Mouse (Mus musculus): ENCODE results near the gene Mical3.

The Mical3 gene

GRCm38 (mm10) chr6:121084050-121084480 is 46.7 kb downstream of the Mical3 start:
- no peak for DNase-seq (ENCODE audit: low spot score in 2 of 2)

DNA sequence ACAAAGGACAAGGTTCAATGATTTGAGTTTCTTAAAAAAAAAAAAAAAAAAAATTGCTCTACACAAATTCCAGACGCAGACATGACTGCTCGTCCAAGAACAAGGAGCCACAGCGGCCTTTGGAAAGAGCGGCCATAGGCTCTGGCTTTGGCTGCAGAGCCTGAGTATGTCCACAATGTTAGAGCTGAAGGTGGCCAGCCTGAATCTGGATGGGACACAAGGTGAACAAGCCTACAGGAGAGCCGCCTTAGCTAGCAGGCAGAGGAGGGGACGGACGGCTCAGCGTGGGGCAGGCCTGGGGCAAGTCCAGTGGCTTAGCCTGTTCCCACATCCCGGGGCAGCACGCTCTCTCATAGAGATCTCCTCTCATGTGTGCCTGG is 48.7 kb downstream of the Mical3 start:
- DNase-seq (ENCODE audit: low spot score in 2 of 2), result no peak

- no peak for DNase-seq (ENCODE audit: low spot score in 2 of 2)
Observed at GRCm38 (mm10) chr6:121081288-121082093, 49.3 kb downstream of the Mical3 start.

- DNase-seq (ENCODE audit: low spot score in 2 of 2), result no peak
Observed at GRCm38 (mm10) chr6:121078175-121078574, 52.6 kb downstream of the Mical3 start.

- no peak for DNase-seq (ENCODE audit: low spot score in 2 of 2)
Observed at GRCm38 (mm10) chr6:121076929-121077566, 53.8 kb downstream of the Mical3 start.

- DNase-seq (ENCODE audit: low spot score in 2 of 2), result no peak
Observed at GRCm38 (mm10) chr6:121075763-121076162, 55.0 kb downstream of the Mical3 start.

- DNase-seq (ENCODE audit: low spot score in 2 of 2), result no peak
Observed at GRCm38 (mm10) chr6:121073312-121073711, 57.5 kb downstream of the Mical3 start.

DNA sequence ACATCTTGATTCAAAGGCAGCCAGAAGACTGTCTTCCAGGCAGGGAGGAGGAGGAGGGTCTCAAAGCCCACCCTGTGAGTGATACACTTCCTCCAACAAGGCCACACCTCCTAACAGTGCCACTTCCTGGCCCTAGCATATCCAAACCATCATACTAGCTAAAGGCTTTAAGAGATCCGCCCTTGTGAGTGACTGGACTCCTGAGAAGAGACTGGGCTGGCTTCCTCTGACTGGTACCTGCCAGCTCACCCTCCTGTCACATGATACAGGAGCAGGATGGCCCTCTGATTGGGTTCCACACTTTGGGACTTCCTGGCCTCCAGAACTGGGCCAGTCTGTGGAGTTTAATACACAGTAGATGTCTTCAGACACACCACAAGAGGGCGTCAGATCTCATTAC is 58.2 kb downstream of the Mical3 start:
- no peak for DNase-seq (ENCODE audit: low spot score in 2 of 2)

GRCm38 (mm10) chr6:121070584-121071230 is 60.1 kb downstream of the Mical3 start:
- no peak for DNase-seq (ENCODE audit: low spot score in 2 of 2)

DNA sequence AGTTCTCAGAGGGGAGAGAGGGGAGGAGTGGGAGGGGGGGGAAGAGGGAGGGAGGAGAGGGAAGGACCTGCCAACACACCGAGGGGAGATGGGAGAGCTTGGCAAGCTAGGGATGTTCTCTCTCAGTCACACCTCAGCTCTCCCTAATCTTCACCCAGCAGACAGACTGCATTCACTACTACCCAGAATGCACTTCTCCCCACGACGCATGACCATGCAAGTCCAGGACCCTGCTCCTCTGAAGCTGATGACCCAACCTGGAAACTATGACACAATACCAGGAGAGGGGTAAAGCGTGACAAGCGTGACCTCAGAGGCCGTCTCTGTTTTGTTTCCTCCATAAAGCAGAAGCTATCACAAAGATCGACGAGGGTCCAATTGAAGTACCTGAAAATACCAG is 61.6 kb downstream of the Mical3 start:
- no peak for DNase-seq (ENCODE audit: low spot score in 2 of 2)

- DNase-seq (ENCODE audit: low spot score in 2 of 2), result no peak
Observed at GRCm38 (mm10) chr6:121068087-121068464, 62.7 kb downstream of the Mical3 start.

GRCm38 (mm10) chr6:121067426-121068086 is 63.2 kb downstream of the Mical3 start:
- no peak for DNase-seq (ENCODE audit: low spot score in 2 of 2)

DNA sequence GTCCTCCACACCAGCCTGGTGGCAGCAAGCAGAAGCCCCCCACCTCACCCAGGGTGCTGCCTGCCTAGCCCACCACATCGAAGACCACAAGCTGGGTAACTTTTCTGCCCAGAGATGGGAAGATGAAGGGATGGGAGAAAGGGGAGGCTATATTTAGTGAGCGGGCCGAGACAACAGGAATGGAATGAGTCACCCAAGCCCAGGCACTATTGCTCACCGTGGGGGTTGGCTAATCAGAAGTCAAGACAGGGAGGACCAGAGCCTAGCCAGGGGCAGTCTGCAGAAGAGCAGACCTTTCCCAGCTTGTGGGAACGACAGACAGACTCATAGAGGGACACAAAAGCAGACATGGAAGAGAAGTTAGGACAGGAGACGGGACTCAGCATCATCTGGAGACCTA is 64.0 kb downstream of the Mical3 start:
- no peak for DNase-seq (ENCODE audit: low spot score in 2 of 2)

DNA sequence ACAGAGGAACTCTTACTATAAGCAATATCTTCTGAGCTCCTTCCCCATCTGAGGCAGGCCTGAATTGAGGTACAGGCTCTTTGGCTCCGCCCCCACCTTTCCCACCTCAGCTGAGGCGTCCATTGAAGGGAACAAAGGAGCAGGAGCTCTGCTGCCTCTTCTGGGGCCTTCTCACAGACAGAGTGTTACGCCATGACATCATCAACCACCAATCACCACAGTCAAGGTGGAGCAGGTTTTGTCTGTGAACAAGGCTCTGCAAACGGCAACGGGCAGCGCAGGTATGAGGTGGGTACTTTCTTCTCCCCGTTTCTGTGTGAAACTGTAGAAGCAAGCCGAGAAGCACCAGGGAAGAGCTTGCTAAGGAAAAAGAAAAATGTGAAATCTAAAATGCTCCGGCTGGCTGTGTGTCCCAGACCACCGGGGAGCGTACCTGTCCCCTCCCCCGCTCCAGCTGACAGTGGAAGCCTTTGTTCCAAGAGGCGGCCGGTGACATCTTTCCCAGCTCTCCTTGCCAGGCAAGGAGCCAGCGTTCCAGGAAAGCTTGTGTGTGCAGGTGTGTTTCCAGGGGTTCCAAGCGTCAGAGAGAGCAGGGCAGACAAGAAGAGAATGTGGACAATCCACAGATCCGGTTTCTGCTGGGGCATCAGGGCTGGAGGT is 66.3 kb downstream of the Mical3 start:
- peak; percentile 60 to 75 for DNase-seq (ENCODE audit: low spot score in 2 of 2)

GRCm38 (mm10) chr6:121063771-121064170 is 67.0 kb downstream of the Mical3 start:
- DNase-seq (ENCODE audit: low spot score in 2 of 2), result no peak

GRCm38 (mm10) chr6:121062891-121063408 is 67.8 kb downstream of the Mical3 start:
- no peak for DNase-seq (ENCODE audit: low spot score in 2 of 2)

- no peak for DNase-seq (ENCODE audit: low spot score in 2 of 2)
Observed at GRCm38 (mm10) chr6:121058039-121058438, 72.8 kb downstream of the Mical3 start.

DNA sequence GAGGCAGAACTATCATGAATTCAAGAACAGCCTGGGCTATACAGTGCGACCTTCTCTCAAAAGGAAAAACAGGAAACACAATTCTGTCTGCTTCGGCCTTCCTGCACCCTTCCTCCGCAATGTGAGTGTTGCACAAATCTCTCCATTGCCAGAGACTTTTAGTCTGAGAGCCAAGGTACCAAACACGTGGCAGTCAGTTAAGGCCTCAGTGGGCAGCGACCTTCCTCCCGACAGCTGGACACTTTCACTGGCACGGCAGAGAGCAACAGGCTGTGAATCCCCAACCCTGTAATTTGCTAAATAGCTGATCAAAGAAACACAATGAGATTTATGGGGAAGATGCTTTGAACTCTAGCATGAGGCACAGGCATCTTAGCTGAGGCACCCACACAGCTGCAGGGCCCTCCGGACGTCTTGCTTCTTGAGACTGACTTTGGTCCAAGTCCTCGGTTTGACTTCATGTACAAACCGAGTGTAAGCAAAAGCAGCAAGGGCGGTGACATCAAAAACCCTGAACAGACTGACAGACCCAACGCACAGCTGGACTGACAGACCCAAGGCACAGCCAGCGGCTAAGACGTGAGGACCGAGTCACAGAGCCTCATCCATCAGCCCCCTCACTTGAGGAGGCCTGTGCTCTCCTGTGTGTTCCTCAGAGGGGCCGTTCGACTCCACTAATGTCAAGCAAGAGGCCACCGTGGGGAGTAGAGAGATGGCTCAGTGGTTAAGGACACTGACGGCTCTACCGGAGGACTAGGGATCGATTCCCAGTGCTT is 73.4 kb downstream of the Mical3 start:
- DNase-seq (ENCODE audit: low spot score in 2 of 2), result no peak

GRCm38 (mm10) chr6:121055496-121055895 is 75.3 kb downstream of the Mical3 start:
- DNase-seq (ENCODE audit: low spot score in 2 of 2), result no peak

- no peak for DNase-seq (ENCODE audit: low spot score in 2 of 2)
Observed at GRCm38 (mm10) chr6:121054908-121055307, 75.9 kb downstream of the Mical3 start.

- DNase-seq (ENCODE audit: low spot score in 2 of 2), result no peak
Observed at GRCm38 (mm10) chr6:121054340-121054739, 76.5 kb downstream of the Mical3 start.
